Mouse (Mus musculus): ENCODE data around the gene Zbtb20.

GRCm38 (mm10) chr16:43400949-43401348 lies 525.3 kb downstream of the Zbtb20 start:
- TF ChIP-seq POLR2A (IDR thresholded peaks at IDR 0.05; ENCODE audit: low read depth, low read length) (no peak), CTCF (IDR thresholded peaks at IDR 0.05; ENCODE audit: borderline replicate concordance, insufficient read depth, low read length) (no peak)
